Mouse (Mus musculus): ENCODE data around the gene Tent5d.

The Tent5d gene

DNA sequence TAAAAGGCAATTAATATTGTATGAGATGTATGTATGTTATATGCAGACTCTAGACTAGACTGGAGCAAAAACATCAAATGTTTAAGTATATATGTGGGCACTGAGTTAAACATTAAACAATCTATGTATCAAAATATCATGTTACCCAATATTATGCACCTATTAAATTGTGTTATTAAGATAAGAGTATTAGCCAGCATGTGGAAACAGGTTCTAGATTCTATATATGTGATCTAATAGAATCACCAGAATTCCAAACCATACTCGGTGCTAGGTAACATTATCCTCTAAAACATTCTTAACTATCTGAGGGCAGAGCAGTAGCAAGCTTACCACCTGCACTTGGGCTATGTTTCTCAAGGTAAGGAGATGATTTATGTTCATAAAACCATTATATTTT lies at the start of gene Tent5d:
Gene Tent5d, plus strand, starts transcription at position 301 of the 400 bp plus-strand sequence.
- DNase-seq: no peak

DNA sequence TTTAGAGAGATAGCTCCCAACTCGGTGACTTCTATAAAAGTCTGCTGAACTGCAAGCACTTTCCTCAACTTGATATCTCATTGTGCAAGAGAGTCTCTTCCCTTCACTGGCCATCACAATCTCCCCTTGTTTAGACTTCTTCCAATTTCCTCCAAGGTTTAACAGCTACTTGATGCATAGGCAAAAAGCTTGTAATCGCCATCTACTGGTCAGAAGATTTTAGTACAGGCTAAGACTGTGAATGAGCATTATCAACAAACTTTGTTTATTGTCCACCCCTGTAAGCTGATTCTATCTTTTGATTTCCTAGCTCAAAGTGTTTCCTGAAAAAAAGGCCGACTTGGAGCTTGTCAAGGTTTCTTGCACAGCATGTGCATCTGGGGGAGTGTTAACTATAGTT lies 24.5 kb upstream of the Tent5d start:
- DNase-seq: no peak

DNA sequence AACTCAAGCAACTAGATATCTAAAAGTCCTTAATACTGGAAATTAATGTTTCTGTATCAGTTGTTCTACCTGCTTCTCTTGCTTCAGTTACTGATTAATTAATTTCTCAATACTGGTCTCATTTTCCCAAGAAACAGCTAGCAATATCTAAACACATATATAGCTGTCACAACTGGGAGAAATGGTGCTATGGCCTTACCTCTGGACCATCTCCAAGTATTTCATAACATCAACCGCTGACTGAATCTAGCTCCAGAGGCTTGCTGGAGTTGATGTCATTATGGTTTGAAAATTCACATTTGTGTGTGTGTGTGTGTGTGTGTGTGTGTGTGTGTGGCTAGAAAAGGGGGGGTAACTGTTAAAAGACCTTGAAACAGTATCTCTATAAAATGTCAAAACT lies 2.3 kb upstream of the Tent5d start:
- no peak for DNase-seq

DNA sequence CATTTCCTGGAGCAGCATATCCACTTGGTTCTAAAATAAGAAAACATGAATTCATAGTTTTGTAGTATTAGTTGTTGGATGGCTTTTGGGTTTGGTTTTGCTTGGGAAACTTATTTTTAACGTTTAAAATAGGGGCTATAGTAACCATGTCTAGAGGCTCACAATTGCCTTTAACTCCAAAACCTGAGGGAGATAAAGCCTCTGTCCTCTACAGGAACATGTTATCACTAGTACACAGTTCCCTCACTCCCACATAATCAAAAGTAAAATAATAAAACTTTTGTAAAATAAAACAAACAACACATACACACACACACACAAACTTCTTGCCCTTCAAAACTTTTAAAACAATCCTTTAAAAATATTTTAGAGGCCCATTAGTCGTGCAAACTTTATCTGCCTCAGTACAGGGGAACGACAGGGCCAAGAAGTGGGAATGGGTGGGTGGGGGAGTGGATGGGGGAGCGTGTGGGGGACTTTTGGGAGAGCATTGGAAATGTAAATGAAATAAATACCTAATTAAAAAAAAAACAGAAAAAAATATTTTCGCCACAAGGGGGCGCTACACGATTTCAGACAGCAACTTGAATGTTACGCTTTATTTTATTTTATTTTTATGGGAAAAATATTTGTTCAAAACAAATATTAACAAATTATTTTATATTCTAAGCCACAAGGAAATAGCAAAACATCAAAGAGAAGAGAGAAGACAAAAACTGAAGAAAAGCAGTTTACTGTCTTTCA lies 1.5 kb upstream of the Tent5d start:
- DNase-seq: no peak

DNA sequence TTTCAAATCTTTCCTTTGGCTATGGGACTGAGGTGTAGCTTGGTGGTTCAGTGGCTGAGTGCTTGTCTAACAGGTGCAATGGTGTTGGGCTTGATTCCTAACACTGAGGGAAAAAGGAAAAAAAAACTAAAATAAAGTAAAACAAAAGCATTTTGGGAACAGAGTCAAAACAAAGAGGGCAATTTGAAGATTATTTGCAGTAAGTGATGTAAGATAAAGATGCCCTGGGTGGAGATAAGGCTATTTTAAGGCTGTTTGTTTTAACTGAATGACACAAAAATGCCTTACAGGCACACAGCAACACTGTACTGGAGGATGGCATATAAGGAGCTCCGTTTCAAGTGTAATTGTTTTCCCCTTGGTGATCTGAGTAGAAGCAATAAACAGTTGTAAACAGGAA lies 3.4 kb downstream of the Tent5d start:
- DNase-seq: no peak

DNA sequence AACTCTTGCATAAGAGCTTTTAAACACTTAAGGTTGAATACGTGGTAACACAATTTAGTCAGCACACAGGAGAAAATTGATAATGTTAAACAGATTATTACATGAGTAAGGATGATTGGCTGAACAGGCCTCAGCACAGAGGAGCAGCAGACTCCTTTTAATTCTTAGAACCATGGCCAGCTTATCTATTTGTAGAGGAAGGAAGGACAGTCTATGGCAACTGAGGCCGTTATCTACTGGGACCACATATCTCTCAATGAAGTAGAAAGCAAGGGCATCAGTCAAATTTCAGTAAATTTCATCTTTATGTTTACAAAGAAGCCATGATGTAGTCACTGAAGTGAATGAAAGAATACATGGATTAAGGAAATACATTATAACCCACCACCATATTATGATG lies 4.5 kb downstream of the Tent5d start:
- DNase-seq: no peak

DNA sequence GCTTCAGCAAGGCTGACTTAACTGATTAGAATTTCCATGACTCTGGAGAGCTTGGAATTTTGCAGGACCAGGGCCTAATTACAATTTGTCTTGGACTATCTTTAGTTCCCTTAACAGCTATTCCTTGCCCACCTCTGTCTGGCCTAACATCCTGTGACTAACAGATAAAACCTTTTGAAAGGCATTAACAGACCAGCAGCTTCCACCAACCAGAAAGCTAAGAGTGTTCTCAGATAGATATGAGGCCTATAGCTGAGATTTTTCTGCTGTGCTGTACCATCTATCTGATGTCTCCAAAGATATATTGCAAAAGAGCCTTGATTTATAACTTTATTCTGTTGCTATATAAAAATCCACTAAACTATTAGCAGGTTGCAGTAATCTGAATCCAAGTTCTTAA lies 19.7 kb downstream of the Tent5d start:
- DNase-seq: no peak

DNA sequence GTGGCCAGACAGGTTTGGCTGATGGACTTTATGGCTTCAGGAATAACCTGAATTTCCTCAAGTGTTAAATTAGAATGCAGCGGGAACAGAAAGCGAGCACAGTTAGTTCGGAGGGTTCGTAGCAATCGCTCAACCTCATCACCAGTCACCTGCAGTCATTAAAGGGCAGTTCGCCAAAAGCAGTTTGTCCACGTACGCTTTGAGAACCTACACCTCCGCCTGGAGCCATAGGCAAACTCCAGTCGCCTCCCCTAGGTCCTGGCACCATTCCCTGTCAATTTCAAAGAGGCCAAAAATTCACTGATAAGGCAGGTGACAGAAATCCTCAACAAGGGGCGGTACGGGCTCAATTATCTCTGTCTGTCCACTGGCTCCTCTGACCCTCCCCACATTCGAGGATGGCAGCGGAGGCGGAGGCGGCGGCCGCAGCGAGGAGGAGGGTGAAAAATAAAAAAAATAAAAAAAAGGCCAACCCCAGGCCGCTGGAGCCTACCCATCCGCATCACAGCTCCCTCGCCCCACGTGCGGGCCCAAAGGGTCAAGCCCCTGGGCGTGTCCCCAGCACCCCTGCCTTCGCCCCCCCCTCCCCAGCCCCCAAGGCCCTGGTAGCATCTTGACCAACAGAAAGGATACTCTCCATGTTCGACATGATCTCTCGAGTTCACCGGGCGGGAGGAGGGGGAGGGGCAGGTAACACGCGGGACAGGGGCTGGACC lies 23.3 kb downstream of the Tent5d start:
- peak; percentile 1 for DNase-seq

DNA sequence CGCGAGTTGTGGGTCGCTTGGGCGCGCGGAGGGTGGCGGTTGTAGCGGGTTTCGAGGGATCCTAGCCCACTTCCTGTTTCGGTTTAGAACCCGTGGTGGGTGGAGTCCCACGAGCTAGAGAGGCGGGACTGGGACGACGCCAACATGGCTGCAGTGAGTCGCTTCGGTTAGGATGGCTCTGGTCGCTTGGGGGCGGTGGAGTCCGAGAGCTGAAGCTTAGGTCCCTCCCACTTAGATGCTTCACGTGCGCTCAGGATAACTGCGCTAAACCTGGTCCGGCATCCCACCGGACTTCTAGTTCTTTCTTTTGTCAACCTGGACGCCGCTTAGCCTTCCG lies 23.8 kb downstream of the Tent5d start, which contains the start of gene 2610002M06Rik:
Gene 2610002M06Rik, minus strand, starts transcription at position 117 of the 337 bp plus-strand sequence.
- peak; percentile 84 for DNase-seq

DNA sequence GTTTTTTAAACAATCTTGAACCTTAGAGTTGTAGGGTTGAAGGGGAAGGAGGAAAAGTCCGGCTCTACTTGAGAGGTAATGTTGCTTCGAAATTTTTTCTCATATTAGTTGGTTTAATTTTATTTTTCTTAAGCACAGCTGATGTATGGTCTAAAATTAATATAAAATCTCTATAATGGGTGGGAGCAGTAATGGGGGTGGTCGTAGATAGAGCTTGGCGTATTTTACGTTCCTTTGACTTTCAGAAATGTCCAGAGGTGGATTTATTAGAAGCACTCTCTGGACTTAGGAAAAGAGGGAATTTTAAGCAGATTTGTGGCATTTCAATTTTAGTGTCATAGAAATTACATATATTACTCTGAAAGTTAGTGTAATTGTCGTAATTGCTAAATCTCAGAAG lies 24.3 kb downstream of the Tent5d start:
- DNase-seq: no peak

DNA sequence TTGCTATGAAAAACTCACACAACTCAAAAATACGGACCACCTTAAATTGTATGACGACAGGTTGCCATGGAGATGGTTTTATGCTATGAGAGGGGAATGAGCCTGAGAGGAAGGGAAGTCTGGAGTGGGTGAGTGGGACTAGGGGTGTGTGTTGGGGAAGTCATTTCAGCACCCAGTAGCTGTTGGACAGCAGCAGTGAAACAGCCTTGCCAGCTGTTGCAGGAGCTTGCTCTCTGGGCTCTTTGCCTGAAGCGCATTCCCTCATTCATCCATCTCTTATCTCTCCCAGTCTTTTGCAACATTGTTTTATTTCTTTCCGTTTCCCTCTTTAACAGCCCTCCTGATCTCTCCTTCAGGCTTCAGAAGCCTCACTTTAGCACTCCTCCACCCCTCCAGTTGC lies 65.8 kb downstream of the Tent5d start:
- DNase-seq: no peak

Data from layer of hippocampus, adult 9-11 months (tissue).